Mouse (Mus musculus) ES-Bruce4 (cell line): Measurements from ENCODE around the gene Prkd2. TPM values are rescaled to one million over a fixed set of nuclear protein-coding genes. Genes with fewer than 3 reads are reported as not detected.
A peak's percentile ranks its signal among the peaks of the same experiment; 100 is the strongest.

Experiments
- H3K27ac ChIP-seq: 2 replicates; pipeline ENCODE4 v1.5.1; 2012; ENCODE audit warnings: low read length, inconsistent platforms; ENCODE audit not compliant: insufficient read depth
- H3K27me3 ChIP-seq: 2 replicates; pipeline ENCODE4 v1.6.1; 2012; ENCODE audit warnings: mild to moderate bottlenecking, low read length, inconsistent platforms; ENCODE audit not compliant: control insufficient read depth, poor library complexity, insufficient read depth, severe bottlenecking
- H3K36me3 ChIP-seq: 2 replicates; pipeline ENCODE4 v1.6.1; 2012; ENCODE audit warnings: inconsistent platforms, mild to moderate bottlenecking, low read length, moderate library complexity; ENCODE audit not compliant: control insufficient read depth, poor library complexity, insufficient read depth, severe bottlenecking
- H3K4me1 ChIP-seq: one replicate; pipeline ENCODE4 v1.8.1; 2011; ENCODE audit warnings: low read length; ENCODE audit not compliant: control insufficient read depth, insufficient read depth
- H3K4me3 ChIP-seq: 2 replicates; pipeline ENCODE4 v1.5.1; 2011; ENCODE audit warnings: low read depth, mild to moderate bottlenecking, low read length
- H3K9ac ChIP-seq: 2 replicates; pipeline ENCODE4 v1.6.1; 2012; ENCODE audit warnings: low read depth, mild to moderate bottlenecking, inconsistent platforms; ENCODE audit not compliant: poor library complexity, severe bottlenecking
- H3K9me3 ChIP-seq: replicated peaks from 2 replicates; pipeline ENCODE4 v1.6.1; 2012; ENCODE audit warnings: mild to moderate bottlenecking, low read length, inconsistent platforms; ENCODE audit not compliant: control insufficient read depth, poor library complexity, insufficient read depth, severe bottlenecking
- CTCF ChIP-seq: IDR thresholded peaks from one replicate; pipeline ENCODE4 v1.8.1; 2011; ENCODE audit warnings: low read depth, low read length
- EP300 ChIP-seq: IDR thresholded peaks from 2 replicates; pipeline ENCODE4 v1.6.1; 2011; ENCODE audit warnings: low read depth, low read length; ENCODE audit not compliant: insufficient read depth
- POLR2A ChIP-seq: IDR thresholded peaks from one replicate; pipeline ENCODE4 v1.8.1; 2011; ENCODE audit warnings: low read length; ENCODE audit not compliant: insufficient read depth
- polyA plus RNA-seq: library from polyadenylated mRNA; stranded (reverse); fragments of >200 nt; gene quantifications from 2 replicates; pipeline ENCODE4 v1.2.4, GENCODE M21; 2011; ENCODE audit warnings: low read depth; ENCODE audit not compliant: missing spikeins, insufficient read depth, insufficient read length

Gene Prkd2
- polyA plus RNA-seq, 1 experiment, result 18.5 TPM

DNA sequence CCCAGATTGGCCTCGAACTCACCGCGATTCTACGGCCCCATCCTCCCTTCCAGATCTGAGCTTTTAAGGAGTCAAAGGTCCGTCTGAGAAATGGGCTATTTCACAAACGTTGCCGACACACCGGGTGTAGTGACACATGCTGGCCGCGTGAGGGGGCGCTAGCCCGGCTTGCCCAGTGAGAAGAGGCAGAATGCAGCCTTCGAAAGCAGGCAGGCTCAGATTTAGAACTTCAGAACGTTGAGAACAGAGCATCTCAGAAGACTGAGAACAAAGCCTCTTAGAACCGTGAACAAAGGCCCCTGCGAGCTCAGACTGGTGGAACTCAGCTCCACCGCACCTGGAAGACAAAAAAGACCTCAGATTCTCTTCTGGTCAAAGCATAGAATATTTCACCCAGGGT lies 31.5 kb downstream of the Prkd2 start:
- no peaks in the 10 kb centered on the region for H3K9me3 ChIP-seq
- no peaks in the 10 kb centered on the region for H3K4me1 ChIP-seq
- peak overlapping the region; percentile 71 for H3K27ac ChIP-seq
- peak overlapping the region; percentile 48 for H3K9ac ChIP-seq
- no peaks in the 10 kb centered on the region for H3K36me3 ChIP-seq
- H3K27me3 ChIP-seq, result no peaks in the 10 kb centered on the region
- peak overlapping the region; percentile 59 for H3K4me3 ChIP-seq
- peak; percentile 97 for TF ChIP-seq CTCF
- 0 out of 2 replicates have a peak, but pooled peaks have one; percentile 46 for TF ChIP-seq EP300
- TF ChIP-seq POLR2A, result no peak

DNA sequence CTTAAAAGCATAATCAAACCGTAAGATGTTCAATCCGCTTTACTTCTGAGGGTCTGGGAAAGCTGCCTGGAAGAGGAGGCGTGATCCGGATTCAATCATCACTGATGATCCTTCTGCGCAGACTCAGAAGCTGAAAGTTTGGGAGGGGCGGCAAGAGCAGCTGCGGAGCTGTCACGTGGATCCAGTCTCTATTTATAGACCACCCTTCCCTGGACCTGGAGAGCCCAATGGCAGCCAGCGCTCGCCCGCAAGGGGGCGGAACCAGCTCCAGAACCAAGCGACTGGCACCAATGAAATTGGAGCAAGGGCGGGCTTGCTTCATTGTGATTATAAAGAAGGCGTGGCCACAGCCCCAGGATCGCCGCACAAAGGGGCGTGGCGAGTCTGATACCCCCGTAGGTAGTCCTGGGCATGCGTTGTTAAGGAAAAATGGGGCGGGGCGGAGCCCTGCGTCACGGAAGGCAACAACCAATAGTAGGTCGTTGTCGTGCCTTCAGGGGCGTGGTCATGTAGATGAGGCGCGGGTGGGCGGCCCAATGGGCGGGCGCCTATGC lies 32.1 kb downstream of the Prkd2 start:
- Histone ChIP-seq H3K4me1 (no peaks in the 10 kb centered on the region), H3K9ac (peak overlapping the region; percentile 80)
- TF ChIP-seq EP300 (no peak), POLR2A (no peak), CTCF (no peak)

DNA sequence AGATGAGACGGTGACA lies 32.4 kb downstream of the Prkd2 start, which contains the start of gene Dact3:
TSS of gene Dact3 (plus strand) at position 8 of the 16 bp plus-strand sequence.
- Histone ChIP-seq H3K36me3 (no peaks in the 10 kb centered on the region), H3K27ac (peak within 1 kb of the TSS; percentile 71), H3K9ac (peak within 1 kb of the TSS; percentile 80), H3K4me3 (peak within 1 kb of the TSS; percentile 86), H3K4me1 (no peaks in the 10 kb centered on the region), H3K27me3 (no peaks in the 10 kb centered on the region), H3K9me3 (no peaks in the 10 kb centered on the region)
- TF ChIP-seq CTCF (no peak), POLR2A (no peak), EP300 (no peak)

More for the DNA sequence above, 32.1 kb downstream of the Prkd2 start:
- H3K4me3 ChIP-seq, result peak overlapping the region; percentile 59
- H3K27ac ChIP-seq, result peak overlapping the region; percentile 71
- H3K27me3 ChIP-seq, result no peaks in the 10 kb centered on the region
- H3K9me3 ChIP-seq, result no peaks in the 10 kb centered on the region
- no peaks in the 10 kb centered on the region for H3K36me3 ChIP-seq

DNA sequence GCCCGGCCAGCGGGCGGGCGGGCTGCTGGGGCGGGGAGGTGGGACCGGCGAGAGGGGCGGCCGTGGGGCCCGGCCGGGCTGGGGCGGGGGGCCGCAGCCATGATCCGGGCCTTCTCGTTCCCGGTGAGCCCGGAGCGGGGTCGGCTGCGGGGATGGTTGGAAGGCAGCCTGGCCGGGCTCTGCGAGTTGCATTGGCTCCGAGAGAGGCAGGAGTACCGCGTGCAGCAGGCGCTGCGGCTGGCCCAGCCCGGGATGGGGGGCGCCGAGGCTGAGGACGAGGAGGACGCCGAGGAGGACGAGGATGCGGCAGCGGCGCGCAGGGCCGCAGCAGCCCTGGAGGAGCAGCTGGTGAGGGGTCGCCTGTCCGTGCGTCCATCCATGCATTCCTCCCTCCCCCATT lies 32.6 kb downstream of the Prkd2 start:
- H3K4me3 ChIP-seq, result peak overlapping the region; percentile 86
- H3K27ac ChIP-seq, result no peak overlapping the region
- peak overlapping the region; percentile 80 for H3K9ac ChIP-seq
- no peaks in the 10 kb centered on the region for H3K36me3 ChIP-seq
- TF ChIP-seq POLR2A (no peak), CTCF (no peak), EP300 (no peak)
- H3K4me1 ChIP-seq, result no peaks in the 10 kb centered on the region
- H3K9me3 ChIP-seq, result no peaks in the 10 kb centered on the region
- H3K27me3 ChIP-seq, result no peaks in the 10 kb centered on the region

DNA sequence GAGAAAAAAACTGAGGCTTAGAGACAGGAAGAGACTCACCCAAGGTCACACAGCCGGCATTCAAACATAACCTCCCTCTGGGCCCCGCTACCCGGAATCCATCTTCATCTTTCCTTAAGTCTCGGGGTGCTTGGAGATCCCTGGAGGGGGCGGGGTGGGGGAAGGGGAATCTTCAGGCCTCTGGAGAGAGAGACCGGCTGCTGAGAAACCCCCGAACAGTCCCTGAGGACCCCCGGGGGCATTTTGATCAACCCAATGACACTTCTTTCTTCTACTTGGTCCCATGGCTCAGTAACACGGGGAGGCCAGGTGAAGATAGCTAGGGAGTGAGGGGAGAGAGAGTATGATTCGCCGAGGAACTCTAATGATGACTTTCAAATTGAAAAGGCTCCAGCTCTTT lies 33.3 kb downstream of the Prkd2 start:
- Histone ChIP-seq H3K4me3 (peak overlapping the region; percentile 86), H3K27me3 (no peaks in the 10 kb centered on the region), H3K36me3 (no peaks in the 10 kb centered on the region), H3K9ac (peak overlapping the region; percentile 80), H3K4me1 (no peaks in the 10 kb centered on the region), H3K27ac (no peak overlapping the region), H3K9me3 (no peaks in the 10 kb centered on the region)
- TF ChIP-seq CTCF (no peak), POLR2A (no peak), EP300 (no peak)

DNA sequence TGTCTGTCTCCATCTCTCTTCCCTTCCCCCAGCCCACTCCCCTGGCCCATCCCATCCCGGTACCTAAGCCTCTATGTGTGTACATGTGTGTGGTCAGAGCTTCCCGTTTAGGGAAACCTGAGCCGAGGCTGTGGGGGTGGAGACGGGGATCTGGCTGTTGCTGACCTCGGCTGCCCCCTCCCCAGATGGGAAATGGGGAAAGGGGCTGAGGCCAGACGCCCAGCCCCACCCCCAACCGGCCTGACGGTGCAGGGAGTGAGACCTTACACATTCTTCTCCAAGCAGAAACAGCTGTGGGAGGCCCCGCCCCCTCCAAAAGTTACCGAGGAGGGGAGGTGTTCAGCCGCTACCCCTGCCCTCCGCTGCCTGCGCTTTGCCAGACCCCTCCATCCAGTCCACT lies 33.9 kb downstream of the Prkd2 start:
- no peaks in the 10 kb centered on the region for H3K27me3 ChIP-seq
- no peak for TF ChIP-seq POLR2A
- peak; percentile 51; the same call in 1 of the 2 replicates for TF ChIP-seq EP300
- no peak for TF ChIP-seq CTCF
- no peaks in the 10 kb centered on the region for H3K36me3 ChIP-seq
- H3K9me3 ChIP-seq, result no peaks in the 10 kb centered on the region
- H3K27ac ChIP-seq, result peak overlapping the region; percentile 52
- H3K9ac ChIP-seq, result peak overlapping the region; percentile 9
- no peaks in the 10 kb centered on the region for H3K4me1 ChIP-seq
- H3K4me3 ChIP-seq, result peak overlapping the region; percentile 57
